Mouse (Mus musculus) mouse trophoblast stem cell (cell line): Measurements from ENCODE around the gene Foxf2.

Source experiments
- in situ Hi-C, 2 experiments: fragments of 300-500 bp; cut with MseI, MboI; formaldehyde crosslinking; loops; 2 replicates in 1 of 2; 3 replicates in 1 of 2; pipeline ENCODE4 v1.15.1; 2025

The Foxf2 gene

DNA sequence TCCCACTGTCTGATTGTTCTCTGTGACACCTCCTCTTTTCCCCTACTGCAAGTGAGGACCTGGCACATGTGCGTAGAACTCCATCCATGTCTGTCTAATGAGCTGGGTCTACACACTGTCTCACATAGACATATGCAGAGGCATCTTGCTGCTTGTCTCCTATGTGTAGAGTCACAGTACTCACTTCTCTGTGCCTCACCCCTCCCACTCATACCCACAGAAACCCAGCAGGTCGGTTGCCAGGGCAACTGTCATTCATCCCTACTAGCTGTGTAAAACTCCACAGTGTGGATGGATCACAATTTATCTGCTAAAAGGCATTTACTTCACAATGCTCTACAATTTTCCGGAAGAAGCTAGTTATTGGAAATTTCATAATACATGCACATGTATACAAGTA, 46.5 kb downstream of the Foxf2 start:
- in situ Hi-C loops = no loop called here
